Mouse (Mus musculus): ENCODE data around the gene Ttll5. TPM values are rescaled to one million over a fixed set of nuclear protein-coding genes. Genes with fewer than 3 reads are reported as not detected.

The Ttll5 gene
- polyA plus RNA-seq, 1 experiment, result 5.5 TPM

- 86% methylated on average over 5 of the region's 5 CpGs for WGBS
- no peak overlapping the region for H3K27ac ChIP-seq (ENCODE audit: insufficient read depth, low read depth, low read length)
- peaks cover 3% of the 10 kb centered on the region for H3K36me3 ChIP-seq (ENCODE audit: control insufficient read depth, insufficient read depth, low read length)
- no peaks in the 10 kb centered on the region for H3K4me1 ChIP-seq (ENCODE audit: control insufficient read depth, insufficient read depth, insufficient read length, low read length)
- H3K4me3 ChIP-seq (ENCODE audit: low read depth, low read length), result no peak overlapping the region
- H3K27me3 ChIP-seq (ENCODE audit: control insufficient read depth, insufficient read depth, low read length), result no peaks in the 10 kb centered on the region
- TF ChIP-seq POLR2A (IDR thresholded peaks at IDR 0.05; ENCODE audit: low read depth, low read length) (no peak), CTCF (IDR thresholded peaks at IDR 0.05; ENCODE audit: extremely low read depth, insufficient read length, insufficient replicate concordance, low read depth, low read length) (no peak)
These were observed 169.4 kb downstream of the Ttll5 start for GRCm38 (mm10) chr12:85993790-85994360.

GRCm38 (mm10) chr12:86000641-86001073, 176.2 kb downstream of the Ttll5 start:
- Histone ChIP-seq H3K4me1 (ENCODE audit: control insufficient read depth, insufficient read depth, insufficient read length, low read length) (no peaks in the 10 kb centered on the region), H3K27me3 (ENCODE audit: control insufficient read depth, insufficient read depth, low read length) (no peaks in the 10 kb centered on the region), H3K4me3 (ENCODE audit: low read depth, low read length) (no peak overlapping the region), H3K27ac (ENCODE audit: insufficient read depth, low read depth, low read length) (no peak overlapping the region), H3K36me3 (ENCODE audit: control insufficient read depth, insufficient read depth, low read length) (peaks cover 3% of the 10 kb centered on the region)
- 73% methylated on average over 9 of the region's 9 CpGs for WGBS
- TF ChIP-seq CTCF (IDR thresholded peaks at IDR 0.05; ENCODE audit: extremely low read depth, insufficient read length, insufficient replicate concordance, low read depth, low read length) (no peak), POLR2A (IDR thresholded peaks at IDR 0.05; ENCODE audit: low read depth, low read length) (no peak)

GRCm38 (mm10) chr12:86001120-86001655, 176.7 kb downstream of the Ttll5 start:
- Histone ChIP-seq H3K27ac (ENCODE audit: insufficient read depth, low read depth, low read length) (no peak overlapping the region), H3K4me3 (ENCODE audit: low read depth, low read length) (no peak overlapping the region)

GRCm38 (mm10) chr12:86004627-86005026, 180.2 kb downstream of the Ttll5 start:
- TF ChIP-seq POLR2A (IDR thresholded peaks at IDR 0.05; ENCODE audit: low read depth, low read length) (no peak), CTCF (IDR thresholded peaks at IDR 0.05; ENCODE audit: extremely low read depth, insufficient read length, insufficient replicate concordance, low read depth, low read length) (no peak)
- H3K27ac ChIP-seq (ENCODE audit: insufficient read depth, low read depth, low read length), result no peak overlapping the region
- no peaks in the 10 kb centered on the region for H3K4me1 ChIP-seq (ENCODE audit: control insufficient read depth, insufficient read depth, insufficient read length, low read length)
- no peak overlapping the region for H3K4me3 ChIP-seq (ENCODE audit: low read depth, low read length)
- no peaks in the 10 kb centered on the region for H3K36me3 ChIP-seq (ENCODE audit: control insufficient read depth, insufficient read depth, low read length)
- H3K27me3 ChIP-seq (ENCODE audit: control insufficient read depth, insufficient read depth, low read length), result no peaks in the 10 kb centered on the region
- WGBS, result 97% methylated on average over 3 of the region's 3 CpGs

More at GRCm38 (mm10) chr12:86001120-86001655, 176.7 kb downstream of the Ttll5 start:
- H3K36me3 ChIP-seq (ENCODE audit: control insufficient read depth, insufficient read depth, low read length), result peaks cover 3% of the 10 kb centered on the region
- TF ChIP-seq POLR2A (IDR thresholded peaks at IDR 0.05; ENCODE audit: low read depth, low read length), result no peak
- no peak for TF ChIP-seq CTCF (IDR thresholded peaks at IDR 0.05; ENCODE audit: extremely low read depth, insufficient read length, insufficient replicate concordance, low read depth, low read length)
- H3K27me3 ChIP-seq (ENCODE audit: control insufficient read depth, insufficient read depth, low read length), result no peaks in the 10 kb centered on the region
- 76% methylated on average over 7 of the region's 7 CpGs for WGBS
- H3K4me1 ChIP-seq (ENCODE audit: control insufficient read depth, insufficient read depth, insufficient read length, low read length), result no peaks in the 10 kb centered on the region

GRCm38 (mm10) chr12:86007377-86007776, 182.9 kb downstream of the Ttll5 start:
- Histone ChIP-seq H3K27ac (ENCODE audit: insufficient read depth, low read depth, low read length) (0 out of 2 replicates have a peak overlapping the region, but pooled peaks have one; percentile 11), H3K36me3 (ENCODE audit: control insufficient read depth, insufficient read depth, low read length) (no peaks in the 10 kb centered on the region), H3K27me3 (ENCODE audit: control insufficient read depth, insufficient read depth, low read length) (no peaks in the 10 kb centered on the region), H3K4me1 (ENCODE audit: control insufficient read depth, insufficient read depth, insufficient read length, low read length) (no peaks in the 10 kb centered on the region), H3K4me3 (ENCODE audit: low read depth, low read length) (no peak overlapping the region)
- TF ChIP-seq CTCF (IDR thresholded peaks at IDR 0.05; ENCODE audit: extremely low read depth, insufficient read length, insufficient replicate concordance, low read depth, low read length), result no peak
- WGBS, result 77% methylated on average over 3 of the region's 3 CpGs

GRCm38 (mm10) chr12:86010656-86011055, 186.2 kb downstream of the Ttll5 start:
- H3K4me1 ChIP-seq (ENCODE audit: control insufficient read depth, insufficient read depth, insufficient read length, low read length), result no peaks in the 10 kb centered on the region
- TF ChIP-seq CTCF (IDR thresholded peaks at IDR 0.05; ENCODE audit: extremely low read depth, insufficient read length, insufficient replicate concordance, low read depth, low read length), result no peak
- TF ChIP-seq POLR2A (IDR thresholded peaks at IDR 0.05; ENCODE audit: low read depth, low read length), result no peak
- no peak overlapping the region for H3K27ac ChIP-seq (ENCODE audit: insufficient read depth, low read depth, low read length)
- no peaks in the 10 kb centered on the region for H3K36me3 ChIP-seq (ENCODE audit: control insufficient read depth, insufficient read depth, low read length)
- H3K4me3 ChIP-seq (ENCODE audit: low read depth, low read length), result no peak overlapping the region
- WGBS, result 86% methylated on average over 5 of the region's 5 CpGs
- H3K27me3 ChIP-seq (ENCODE audit: control insufficient read depth, insufficient read depth, low read length), result no peaks in the 10 kb centered on the region

GRCm38 (mm10) chr12:86012195-86012594, 187.7 kb downstream of the Ttll5 start:
- Histone ChIP-seq H3K36me3 (ENCODE audit: control insufficient read depth, insufficient read depth, low read length) (no peaks in the 10 kb centered on the region), H3K27me3 (ENCODE audit: control insufficient read depth, insufficient read depth, low read length) (no peaks in the 10 kb centered on the region), H3K4me1 (ENCODE audit: control insufficient read depth, insufficient read depth, insufficient read length, low read length) (no peaks in the 10 kb centered on the region), H3K4me3 (ENCODE audit: low read depth, low read length) (no peak overlapping the region), H3K27ac (ENCODE audit: insufficient read depth, low read depth, low read length) (no peak overlapping the region)
- TF ChIP-seq POLR2A (IDR thresholded peaks at IDR 0.05; ENCODE audit: low read depth, low read length) (no peak), CTCF (IDR thresholded peaks at IDR 0.05; ENCODE audit: extremely low read depth, insufficient read length, insufficient replicate concordance, low read depth, low read length) (no peak)
- 88% methylated on average over 2 of the region's 2 CpGs for WGBS

All from small intestine, adult 2 months (tissue).